Mouse (Mus musculus): ENCODE measurements around the gene Mtm1. TPM values are rescaled to one million over a fixed set of nuclear protein-coding genes. Genes with fewer than 3 reads are reported as not detected.
"Not testable (repeated sequence)": the region's sequence is repeated elsewhere in the genome, so short reads cannot be mapped to it uniquely, and the experiment has no call there.

The Mtm1 gene
- total RNA-seq, 2 experiments from 2014 or later = 12.9 to 13.9 TPM

- intact Hi-C loops (cut with DNase I) = no loop called here
- Histone ChIP-seq H3K27ac (no peak overlapping the region), H3K4me3 (no peak overlapping the region)
- no peak for DNase-seq
- no peak for TF ChIP-seq CTCF (IDR thresholded peaks at IDR 0.05)
Observed at GRCm38 (mm10) chrX:71302148-71302547, 91.6 kb downstream of the Mtm1 start.

GRCm38 (mm10) chrX:71311229-71311628, 100.7 kb downstream of the Mtm1 start:
- DNase-seq = peak; percentile 42
- no peak overlapping the region for H3K27ac ChIP-seq
- intact Hi-C loops (cut with DNase I) = loop anchor here (2.0 to 10.0 kb wide), 2 partner anchors 258 to 726 kb away; no protein-coding TSS in a partner anchor
- TF ChIP-seq CTCF (IDR thresholded peaks at IDR 0.05) = peak; percentile 76
- no peak overlapping the region for H3K4me3 ChIP-seq

- intact Hi-C loops (cut with DNase I) = loop anchor here (10.0 kb wide), 1 partner anchor 730 kb away; no protein-coding TSS in a partner anchor
- no peak overlapping the region for H3K27ac ChIP-seq
- TF ChIP-seq CTCF (IDR thresholded peaks at IDR 0.05) = no peak
- DNase-seq = no peak
- no peak overlapping the region for H3K4me3 ChIP-seq
Observed at GRCm38 (mm10) chrX:71314380-71314779, 103.8 kb downstream of the Mtm1 start.

DNA sequence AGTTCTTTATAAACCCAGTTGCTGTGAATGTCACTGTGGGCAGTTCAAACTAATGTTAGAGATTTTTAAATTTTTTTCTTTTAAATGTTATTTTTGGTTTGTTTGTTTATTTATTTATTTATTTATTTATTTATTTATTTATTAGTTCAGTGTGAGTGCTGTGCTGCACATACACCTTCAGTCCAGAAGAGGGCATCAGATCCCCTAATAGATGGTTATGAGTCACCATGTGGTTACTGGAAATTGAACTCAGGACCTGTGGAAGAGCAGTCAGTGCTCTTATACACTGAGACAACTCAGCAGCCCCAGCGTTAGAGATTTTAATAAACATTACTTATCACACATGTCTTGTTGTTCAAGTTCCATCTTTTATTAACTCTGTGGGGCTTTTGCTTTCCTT, 141.5 kb downstream of the Mtm1 start:
- intact Hi-C loops (cut with DNase I) = no loop called here
- DNase-seq = peak; percentile 19
- Histone ChIP-seq H3K27ac (no peak overlapping the region), H3K4me3 (no peak overlapping the region)
- peak; percentile 41 for TF ChIP-seq CTCF (IDR thresholded peaks at IDR 0.05)

DNA sequence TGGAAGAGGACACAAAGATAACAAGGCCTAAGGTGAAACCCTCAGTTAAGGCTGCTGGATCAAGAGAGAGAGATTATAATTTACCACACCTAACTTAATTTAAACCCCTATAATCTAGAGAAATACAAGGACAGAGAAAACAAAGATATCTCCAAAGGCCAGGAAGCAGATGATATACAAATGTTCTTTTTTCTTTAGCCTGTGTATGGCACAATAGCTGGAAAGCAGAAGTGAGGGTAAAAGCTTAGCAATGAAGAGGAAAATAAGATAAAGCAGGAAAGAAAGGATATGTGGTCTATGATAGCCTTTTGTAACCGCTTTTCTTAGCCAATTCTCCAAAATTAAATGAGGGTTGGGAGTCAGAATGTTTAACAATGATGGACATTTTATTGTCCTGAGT, 144.8 kb downstream of the Mtm1 start:
- no peak for TF ChIP-seq CTCF (IDR thresholded peaks at IDR 0.05)
- Histone ChIP-seq H3K4me3 (no peak overlapping the region), H3K27ac (no peak overlapping the region)
- intact Hi-C loops (cut with DNase I) = no loop called here
- DNase-seq = no peak

GRCm38 (mm10) chrX:71361793-71362192, 151.2 kb downstream of the Mtm1 start:
- intact Hi-C loops (cut with DNase I); H3K27ac ChIP-seq; DNase-seq; H3K4me3 ChIP-seq: not testable (repeated sequence)

GRCm38 (mm10) chrX:71364062-71364461, 153.5 kb downstream of the Mtm1 start:
- no peak for TF ChIP-seq CTCF (IDR thresholded peaks at IDR 0.05)
- DNase-seq = no peak
- Histone ChIP-seq H3K27ac (peak overlapping the region; percentile 92), H3K4me3 (peak overlapping the region; percentile 87)
- intact Hi-C loops (cut with DNase I) = no loop called here

GRCm38 (mm10) chrX:71364554-71364991, 154.0 kb downstream of the Mtm1 start, which contains the start of gene Mtmr1:
Gene Mtmr1, plus strand, starts transcription at chrX:71364760.
- peak; percentile 90 for DNase-seq
- peak within 1 kb of the TSS; percentile 92 for H3K27ac ChIP-seq
- TF ChIP-seq CTCF (IDR thresholded peaks at IDR 0.05) = peak; percentile 54
- peak within 1 kb of the TSS; percentile 87 for H3K4me3 ChIP-seq
- intact Hi-C loops (cut with DNase I) = no loop called here

GRCm38 (mm10) chrX:71365011-71365410, 154.4 kb downstream of the Mtm1 start:
- intact Hi-C loops (cut with DNase I) = no loop called here
- Histone ChIP-seq H3K27ac (peak overlapping the region; percentile 92), H3K4me3 (peak overlapping the region; percentile 87)
- no peak for TF ChIP-seq CTCF (IDR thresholded peaks at IDR 0.05)
- DNase-seq = peak; percentile 58

Other genes with a start within 250 kb of the Mtm1 start
- gene Mamld1, start 160.5 kb upstream of the Mtm1 start, total RNA-seq (2021) = 1 to 10 TPM; 1.5 to 2.0 TPM
- gene Mtmr1, start 154.0 kb downstream of the Mtm1 start, total RNA-seq (2021) = 10 to 100 TPM; 36.6 to 42.0 TPM